Mouse (Mus musculus): ENCODE results near the gene Cmtm7.

Cmtm7 gene

GRCm38 (mm10) chr9:114727315-114727714 is 54.3 kb downstream of the Cmtm7 start:
- 1% methylated on average over 3 of the region's 3 CpGs for WGBS

GRCm38 (mm10) chr9:114716677-114717331 is 64.9 kb downstream of the Cmtm7 start:
- WGBS = 85% methylated on average over 18 of the region's 18 CpGs

- 94% methylated on average over 7 of the region's 7 CpGs for WGBS
These were observed 68.2 kb downstream of the Cmtm7 start for GRCm38 (mm10) chr9:114713481-114713880.

GRCm38 (mm10) chr9:114710345-114710744 is 71.3 kb downstream of the Cmtm7 start:
- 72% methylated on average over 7 of the region's 7 CpGs for WGBS

- 93% methylated on average over 4 of the region's 4 CpGs for WGBS
These were observed 73.9 kb downstream of the Cmtm7 start for GRCm38 (mm10) chr9:114707805-114708204.
